ENCODE assay signal across 25 mouse cellular contexts in the genomic region with DNA sequence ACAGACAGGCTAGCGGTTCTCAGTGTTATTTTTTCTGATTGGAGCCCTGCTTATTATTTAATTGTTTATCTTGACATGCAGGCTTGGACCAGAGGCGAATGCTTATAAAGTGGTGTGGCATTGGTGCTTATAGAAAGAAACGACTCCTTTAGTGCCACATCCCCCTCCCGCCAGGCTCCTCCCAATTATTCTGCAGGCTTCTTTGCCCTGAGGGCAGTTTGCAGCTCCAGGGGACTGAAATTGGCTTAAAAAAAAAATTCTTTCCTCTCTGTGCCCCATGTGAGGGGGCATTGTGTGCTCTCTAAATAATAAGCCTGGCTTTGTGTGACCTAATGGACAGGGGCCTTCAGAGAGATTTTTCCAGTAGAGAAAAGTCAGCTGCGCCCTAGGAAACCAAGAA.
A peak's percentile ranks its signal among the peaks of the same experiment; 100 is the strongest.
DNase-seq lines count a peak whose midpoint lies in the region; ATAC-seq and TF ChIP-seq lines count a peak whose summit lies in the region.
"Had no signal": no experiment of that assay in that cellular context is flagged by ENCODE, and none has a peak within 500 bp of the region (broad histone marks: within the 10 kb centered on the region; RNA-seq: fewer than 3 reads in every experiment).

No protein-coding gene starts in this region.

- H3K36me3 ChIP-seq in hindbrain, embryonic 10.5 days, result no peaks in the 10 kb centered on the region
- no peaks in the 10 kb centered on the region for H3K36me3 ChIP-seq in hindbrain, postnatal 0 days (ENCODE audit: insufficient read depth, low read length)
- H3K36me3 ChIP-seq in midbrain, embryonic 14.5 days (ENCODE audit: control insufficient read depth, insufficient read depth, low read length), result no peaks in the 10 kb centered on the region
- no peaks in the 10 kb centered on the region for H3K36me3 ChIP-seq in midbrain, embryonic 15.5 days (replicated peaks)
- H3K36me3 ChIP-seq in embryonic facial prominence, embryonic 14.5 days (ENCODE audit: control insufficient read depth, insufficient read depth, low read length), result no peaks in the 10 kb centered on the region
- H3K36me3 ChIP-seq: embryonic facial prominence, embryonic 12.5 days; heart, embryonic 10.5 days; limb, embryonic 15.5 days had no signal

- H3K9ac ChIP-seq in hindbrain, postnatal 0 days (replicated peaks; ENCODE audit: low read length), result no peak overlapping the region
- no peak overlapping the region; the same call in 1 of the 2 replicates for H3K9ac ChIP-seq in midbrain, embryonic 14.5 days (replicated peaks; ENCODE audit: low read length)
- H3K9ac ChIP-seq in midbrain, embryonic 15.5 days, result no peak overlapping the region
- no peak overlapping the region for H3K9ac ChIP-seq in embryonic facial prominence, embryonic 14.5 days (ENCODE audit: low read depth, low read length)
- H3K9ac ChIP-seq: embryonic facial prominence, embryonic 12.5 days; limb, embryonic 15.5 days; liver, embryonic 14.5 days; lung, embryonic 14.5 days had no signal

- WGBS in hindbrain, embryonic 10.5 days, result 47% methylated on average over 5 of the region's 5 CpGs
- 35% methylated on average over 5 of the region's 5 CpGs for WGBS in hindbrain, postnatal 0 days
- 27% methylated on average over 5 of the region's 5 CpGs for WGBS in midbrain, embryonic 14.5 days
- WGBS in midbrain, embryonic 15.5 days, result 38% methylated on average over 5 of the region's 5 CpGs
- 42% methylated on average over 5 of the region's 5 CpGs for WGBS in embryonic facial prominence, embryonic 14.5 days

- peaks cover 23% of the 10 kb centered on the region for H3K4me1 ChIP-seq in hindbrain, embryonic 10.5 days (replicated peaks)
- no peaks in the 10 kb centered on the region for H3K4me1 ChIP-seq in hindbrain, postnatal 0 days (ENCODE audit: insufficient read depth, low read length)
- peaks cover 8% of the 10 kb centered on the region for H3K4me1 ChIP-seq in midbrain, embryonic 14.5 days (ENCODE audit: control insufficient read depth, insufficient read depth, low read length)
- H3K4me1 ChIP-seq in midbrain, embryonic 15.5 days, result no peaks in the 10 kb centered on the region
- no peaks in the 10 kb centered on the region for H3K4me1 ChIP-seq in embryonic facial prominence, embryonic 14.5 days (ENCODE audit: control insufficient read depth, insufficient read depth, low read length)
- H3K4me1 ChIP-seq: heart, embryonic 10.5 days; limb, embryonic 15.5 days had no signal

- no peak overlapping the region for H3K4me2 ChIP-seq in hindbrain, postnatal 0 days (ENCODE audit: low read depth, low read length)
- H3K4me2 ChIP-seq in midbrain, embryonic 14.5 days (ENCODE audit: low read length), result no peak overlapping the region
- no peak overlapping the region for H3K4me2 ChIP-seq in midbrain, embryonic 15.5 days
- H3K4me2 ChIP-seq in embryonic facial prominence, embryonic 14.5 days (ENCODE audit: low read depth, low read length), result no peak overlapping the region
- H3K4me2 ChIP-seq: embryonic facial prominence, embryonic 12.5 days; limb, embryonic 15.5 days; lung, embryonic 14.5 days had no signal

- DNase-seq in hindbrain, embryonic 10.5 days (ENCODE audit: low spot score), result peak; percentile 29
- no peak for DNase-seq in hindbrain, postnatal 0 days (ENCODE audit: low spot score)
- peak; percentile 67 for DNase-seq in midbrain, embryonic 14.5 days
- DNase-seq in embryonic facial prominence, embryonic 14.5 days (ENCODE audit: low spot score), result peak; percentile 49
- DNase-seq in retina, embryonic 14.5 days (ENCODE audit: low spot score), result peak; percentile 67
- no peak for DNase-seq in urinary bladder, postnatal 14 days (ENCODE audit: low spot score)
- DNase-seq: adrenal gland, postnatal 14 days; cerebellum, adult 8-10 months; cerebellum, postnatal 36 days; gastrocnemius, postnatal 10 days; heart, postnatal 4 days; kidney, adult 18-20 months; kidney, postnatal 4 days; lung, embryonic 14.5 days; right cerebral cortex, adult 18-20 months; thymus, adult 18-20 months; thymus, postnatal 4 days had no signal

- peak overlapping the region; percentile 31; the same call in 1 of the 2 replicates for H3K27ac ChIP-seq in hindbrain, embryonic 10.5 days
- no peak overlapping the region for H3K27ac ChIP-seq in hindbrain, postnatal 0 days
- H3K27ac ChIP-seq in midbrain, embryonic 14.5 days (replicated peaks; ENCODE audit: low read depth, low read length), result no peak overlapping the region
- no peak overlapping the region for H3K27ac ChIP-seq in midbrain, embryonic 15.5 days
- H3K27ac ChIP-seq in embryonic facial prominence, embryonic 14.5 days (replicated peaks; ENCODE audit: low read depth, low read length), result no peak overlapping the region
- H3K27ac ChIP-seq: embryonic facial prominence, embryonic 12.5 days; heart, embryonic 10.5 days; limb, embryonic 15.5 days; liver, embryonic 14.5 days had no signal

- no peak for TF ChIP-seq CTCF in hindbrain, postnatal 0 days (IDR thresholded peaks at IDR 0.05; ENCODE audit: low read depth)

- no peak overlapping the region for H3K4me3 ChIP-seq in hindbrain, embryonic 10.5 days
- no peak overlapping the region for H3K4me3 ChIP-seq in hindbrain, postnatal 0 days (ENCODE audit: low read length)
- H3K4me3 ChIP-seq in midbrain, embryonic 14.5 days (replicated peaks; ENCODE audit: low read depth, low read length), result no peak overlapping the region
- H3K4me3 ChIP-seq in midbrain, embryonic 15.5 days, result no peak overlapping the region
- no peak overlapping the region for H3K4me3 ChIP-seq in embryonic facial prominence, embryonic 14.5 days (ENCODE audit: low read depth, low read length)
- H3K4me3 ChIP-seq: embryonic facial prominence, embryonic 12.5 days; erythroblast, embryonic 14.5 days; heart, embryonic 10.5 days; limb, embryonic 15.5 days had no signal

- H3K9me3 ChIP-seq in hindbrain, embryonic 10.5 days, result 0 out of 2 replicates have a peak, but pooled peaks cover 4% of the 10 kb centered on the region
- 0 out of 2 replicates have a peak, but pooled peaks cover 3% of the 10 kb centered on the region for H3K9me3 ChIP-seq in hindbrain, postnatal 0 days (ENCODE audit: low read length)
- no peaks in the 10 kb centered on the region for H3K9me3 ChIP-seq in midbrain, embryonic 14.5 days (ENCODE audit: control insufficient read depth, low read length)
- no peaks in the 10 kb centered on the region for H3K9me3 ChIP-seq in midbrain, embryonic 15.5 days
- 0 out of 2 replicates have a peak, but pooled peaks cover 4% of the 10 kb centered on the region for H3K9me3 ChIP-seq in embryonic facial prominence, embryonic 14.5 days (ENCODE audit: control insufficient read depth, low read length)
- H3K9me3 ChIP-seq: embryonic facial prominence, embryonic 12.5 days; heart, embryonic 10.5 days; limb, embryonic 15.5 days had no signal

- no peak for ATAC-seq in hindbrain, postnatal 0 days
- ATAC-seq in midbrain, embryonic 14.5 days (ENCODE audit: low FRiP score, low TSS enrichment), result peak; percentile 43; the same call in 1 of the 2 replicates
- ATAC-seq in midbrain, embryonic 15.5 days (replicated peaks), result no peak
- no peak for ATAC-seq in embryonic facial prominence, embryonic 14.5 days (ENCODE audit: low read depth)
- ATAC-seq: activated CD4-positive, CD25-positive, alpha-beta regulatory T cell, adult 4 months; inflammation-experienced regulatory T-cells, adult 6 months had no signal

- no peaks in the 10 kb centered on the region for H3K27me3 ChIP-seq in hindbrain, embryonic 10.5 days (ENCODE audit: insufficient read depth, poor library complexity, severe bottlenecking)
- no peaks in the 10 kb centered on the region for H3K27me3 ChIP-seq in hindbrain, postnatal 0 days (ENCODE audit: insufficient read depth, low read length)
- no peaks in the 10 kb centered on the region for H3K27me3 ChIP-seq in midbrain, embryonic 14.5 days (ENCODE audit: control insufficient read depth, insufficient read depth, low read length)
- no peaks in the 10 kb centered on the region for H3K27me3 ChIP-seq in midbrain, embryonic 15.5 days (replicated peaks)
- no peaks in the 10 kb centered on the region for H3K27me3 ChIP-seq in embryonic facial prominence, embryonic 14.5 days (replicated peaks; ENCODE audit: control insufficient read depth, insufficient read depth, low read length)
- H3K27me3 ChIP-seq: embryonic facial prominence, embryonic 12.5 days; limb, embryonic 15.5 days had no signal

Comparison
In these comparisons a context has a peak if more than half of its experiments do, and no peak if none do; other contexts are left out.
1. DNase-seq: peak in hindbrain, embryonic 10.5 days (single experiment), midbrain, embryonic 14.5 days (single experiment), embryonic facial prominence, embryonic 14.5 days (single experiment) and retina, embryonic 14.5 days (single experiment); none in hindbrain, postnatal 0 days (single experiment) and urinary bladder, postnatal 14 days (single experiment).